Mouse (Mus musculus) forebrain, postnatal 0 days (tissue): ENCODE results near the gene Scyl1. TPM values are rescaled to one million over a fixed set of nuclear protein-coding genes. Genes with fewer than 3 reads are reported as not detected.

Source experiments
- ATAC-seq: fragments of 200-750 bp; cut with Nextera tagmentation; 2 replicates; pipeline ENCODE4 v1.8.0; 2017; ENCODE audit warnings: mild to moderate bottlenecking, moderate library complexity
- DNase-seq: peaks from one replicate; pipeline ENCODE4 v3.0.0-alpha.2; 2015
- H3K27ac ChIP-seq: fragments of 300-500 bp; sonication (generic); 2 replicates; pipeline ENCODE4 v1.5.1; 2014; ENCODE audit warnings: low read depth, mild to moderate bottlenecking, antibody characterized with exemption, low read length, moderate library complexity, mixed read lengths
- H3K27me3 ChIP-seq: fragments of 300-500 bp; sonication (generic); 2 replicates; pipeline ENCODE4 v1.6.1; 2014; ENCODE audit warnings: mild to moderate bottlenecking, low read length, mixed read lengths; ENCODE audit not compliant: insufficient read depth
- H3K36me3 ChIP-seq: fragments of 300-500 bp; sonication (generic); 2 replicates; pipeline ENCODE4 v1.6.1; 2014; ENCODE audit warnings: mild to moderate bottlenecking, moderate library complexity; ENCODE audit not compliant: insufficient read depth
- H3K4me1 ChIP-seq: fragments of 300-500 bp; sonication (generic); 2 replicates; pipeline ENCODE4 v1.6.1; 2014; ENCODE audit warnings: antibody characterized with exemption; ENCODE audit not compliant: insufficient read depth
- H3K4me2 ChIP-seq: fragments of 300-500 bp; sonication (generic); 2 replicates; pipeline ENCODE4 v1.6.1; 2014; ENCODE audit warnings: low read depth, mild to moderate bottlenecking, moderate library complexity
- H3K4me3 ChIP-seq: fragments of 300-500 bp; sonication (generic); 2 replicates; pipeline ENCODE4 v1.5.1; 2014; ENCODE audit warnings: low read depth, low read length, mixed read lengths
- H3K9ac ChIP-seq: fragments of 300-500 bp; sonication (generic); 2 replicates; pipeline ENCODE4 v1.6.1; 2014; ENCODE audit warnings: mild to moderate bottlenecking
- H3K9me3 ChIP-seq: fragments of 300-500 bp; sonication (generic); 2 replicates; pipeline ENCODE4 v1.6.1; 2016; ENCODE audit warnings: low read length
- CTCF ChIP-seq: sonication (generic); IDR thresholded peaks from 2 replicates; pipeline ENCODE4 v1.5.1; 2016; ENCODE audit warnings: antibody characterized with exemption, control low read depth, low read depth
- WGBS: fragments of 180-500 bp; shearing (Covaris S2); extraction: QIAGEN DNeasy Blood & Tissue Kit; methylation state at CpG from one replicate; pipeline ENCODE4 v1.1.7; 2014; 5-methylcytosine and 5-hydroxymethylcytosine counted together
- polyA plus RNA-seq: library from polyadenylated mRNA; unstranded; fragments of >200 nt; fragmentation: Nextera tagmentation; extraction: Ambion mirVana; gene quantifications from 2 replicates; pipeline ENCODE4 v1.2.1, GENCODE M21; 2015
- total RNA-seq: library from RNA; depleted of rRNA; stranded (reverse); fragments of >200 nt; gene quantifications from 2 replicates; pipeline ENCODE4 v1.2.3, GENCODE M21; 2014

Gene Scyl1
- total and polyA plus RNA-seq, 2 experiments from 2014 or later = 68.8 to 98.1 TPM

DNA sequence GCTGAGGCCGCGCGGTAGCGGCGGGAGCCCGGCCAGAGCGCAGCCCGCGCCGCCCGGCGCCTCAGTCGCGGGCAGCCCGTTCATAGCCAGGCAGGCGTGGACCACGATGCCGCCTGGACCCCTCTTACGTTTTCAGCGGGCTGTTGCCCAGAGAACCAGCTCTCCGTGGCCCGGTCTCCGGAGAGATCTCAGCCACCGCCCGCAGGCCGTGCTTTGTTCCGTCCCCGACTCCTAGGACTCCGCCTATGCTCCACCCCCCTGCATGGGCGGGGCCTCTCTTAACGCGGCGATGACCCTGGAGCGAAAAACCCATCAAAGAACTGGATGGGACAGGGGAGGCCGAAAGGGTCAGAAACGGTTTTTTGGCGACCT is 41.8 kb downstream of the Scyl1 start, which contains the start of gene Fam89b:
Gene Fam89b (minus strand): TSS at position 210 of the 372 bp plus-strand sequence.
- Histone ChIP-seq H3K4me2 (peak within 1 kb of the TSS; percentile 99), H3K4me3 (peak within 1 kb of the TSS; percentile 97), H3K27ac (peak within 1 kb of the TSS; percentile 96), H3K9me3 (no peaks in the 10 kb centered on the region), H3K36me3 (peaks cover 9% of the 10 kb centered on the region), H3K9ac (peak within 1 kb of the TSS; percentile 99), H3K4me1 (peaks cover 34% of the 10 kb centered on the region), H3K27me3 (no peaks in the 10 kb centered on the region)
- no peak for TF ChIP-seq CTCF
- peak; percentile 88 for ATAC-seq
- under 1% methylated on average over 37 of the region's 37 CpGs for WGBS
- DNase-seq = peak; percentile 88

DNA sequence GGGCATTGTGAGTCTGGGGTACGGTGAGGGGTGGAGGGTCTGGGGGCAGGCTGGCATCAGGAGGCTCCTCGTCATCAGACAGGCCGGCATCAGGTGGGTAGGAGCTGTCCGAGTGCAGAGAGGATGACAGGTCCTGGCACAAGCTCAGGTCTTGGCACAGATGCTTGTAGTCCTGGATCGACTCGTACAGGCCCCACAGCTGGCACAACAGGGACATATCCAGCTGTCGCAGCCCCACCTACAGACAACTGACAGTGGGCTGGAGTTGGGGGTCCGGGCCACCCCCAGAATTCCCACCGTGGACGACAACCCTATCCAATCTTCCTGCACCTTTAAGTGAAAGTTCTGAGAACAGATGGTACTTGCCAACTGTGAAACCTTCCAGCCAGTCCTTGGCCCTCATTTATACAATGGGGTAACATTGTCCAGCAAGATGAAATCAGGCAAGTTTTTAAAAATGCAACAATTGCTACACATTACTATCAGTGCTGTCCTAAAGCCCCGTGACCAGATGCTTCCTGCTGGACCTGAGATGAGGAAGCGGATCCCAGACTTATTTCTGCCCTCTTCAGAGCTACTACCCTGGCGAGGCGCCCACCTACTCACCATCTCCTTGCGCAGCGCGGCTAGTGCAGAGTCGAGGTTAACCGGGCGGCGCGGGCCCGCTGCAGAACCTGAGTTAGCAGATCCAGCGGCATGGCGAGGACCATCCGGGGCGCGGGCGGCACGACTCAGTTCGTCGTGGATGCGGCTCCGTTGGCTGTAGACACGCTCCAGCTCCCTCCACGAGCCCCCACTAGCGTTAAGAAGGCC is 42.4 kb downstream of the Scyl1 start:
- TF ChIP-seq CTCF = no peak
- Histone ChIP-seq H3K9me3 (no peaks in the 10 kb centered on the region), H3K27ac (peak overlapping the region; percentile 96), H3K4me1 (peaks cover 34% of the 10 kb centered on the region), H3K4me2 (peak overlapping the region; percentile 99), H3K36me3 (peaks cover 15% of the 10 kb centered on the region), H3K27me3 (no peaks in the 10 kb centered on the region), H3K4me3 (peak overlapping the region; percentile 97), H3K9ac (peak overlapping the region; percentile 99)
- peak; percentile 79 for DNase-seq
- ATAC-seq = peak; percentile 44
- 5% methylated on average over 37 of the region's 37 CpGs for WGBS

DNA sequence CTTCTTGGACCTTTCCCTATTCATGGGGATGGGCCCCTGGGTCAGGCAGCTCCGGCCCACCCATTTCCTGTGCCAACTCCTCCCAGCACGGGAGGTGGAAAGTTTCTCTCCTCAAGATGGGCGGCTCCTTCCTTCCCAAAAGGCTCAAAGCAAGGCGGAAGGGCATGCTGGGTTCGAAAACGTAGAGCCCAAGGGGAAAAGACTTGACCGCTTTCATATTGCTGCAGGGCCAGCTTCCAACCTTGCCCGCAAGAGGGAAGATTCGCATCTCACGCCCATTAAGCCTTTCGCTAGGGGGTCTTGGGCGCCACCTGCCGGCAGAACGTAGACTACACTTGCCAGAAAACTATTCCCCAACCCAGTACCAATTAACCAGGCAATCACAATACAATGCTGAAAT is 43.5 kb downstream of the Scyl1 start:
- WGBS = 4% methylated on average over 14 of the region's 14 CpGs
- Histone ChIP-seq H3K27me3 (no peaks in the 10 kb centered on the region), H3K27ac (no peak overlapping the region; the same call in 1 of the 2 replicates), H3K36me3 (peaks cover 16% of the 10 kb centered on the region), H3K4me2 (peak overlapping the region; percentile 99), H3K9me3 (no peaks in the 10 kb centered on the region), H3K4me3 (peak overlapping the region; percentile 97), H3K9ac (peak overlapping the region; percentile 99), H3K4me1 (peaks cover 34% of the 10 kb centered on the region)
- DNase-seq (peak; percentile 90), ATAC-seq (peak; percentile 34; the same call in 1 of the 2 replicates)
- TF ChIP-seq CTCF = peak; percentile 99

DNA sequence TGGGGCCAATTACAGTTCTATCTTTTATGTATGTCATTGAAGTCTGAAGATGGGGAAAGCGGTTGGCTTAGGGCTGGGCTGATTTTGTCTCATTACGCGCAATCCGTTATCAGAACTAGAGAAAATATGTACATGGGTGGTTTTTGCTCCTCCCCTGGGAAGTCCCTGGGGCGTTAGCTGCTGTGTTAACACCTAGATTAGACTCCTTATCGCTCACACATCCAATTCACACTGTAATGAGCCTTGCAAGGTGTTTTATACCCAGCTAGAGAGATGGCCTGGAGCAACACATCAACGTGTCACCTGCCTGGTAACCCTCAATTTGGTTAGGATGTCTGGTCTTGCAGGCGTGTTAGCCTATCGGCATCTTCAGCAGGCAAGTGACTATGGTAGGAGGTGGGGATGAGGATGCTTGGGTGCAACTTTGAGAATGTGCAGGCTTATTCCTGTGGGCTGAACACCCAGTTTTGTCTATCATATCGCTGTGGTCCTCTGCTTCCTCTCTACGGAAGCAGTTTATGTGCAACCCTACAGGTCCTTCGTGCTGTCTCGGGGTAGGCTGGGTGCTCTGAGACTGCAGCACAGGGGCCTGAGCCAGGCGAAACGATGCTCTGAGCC is 44.1 kb downstream of the Scyl1 start:
- Histone ChIP-seq H3K27ac (no peak overlapping the region), H3K4me2 (peak overlapping the region; percentile 99), H3K4me1 (peaks cover 34% of the 10 kb centered on the region), H3K36me3 (peaks cover 19% of the 10 kb centered on the region), H3K27me3 (no peaks in the 10 kb centered on the region), H3K9me3 (no peaks in the 10 kb centered on the region), H3K9ac (peak overlapping the region; percentile 99), H3K4me3 (peak overlapping the region; percentile 97)
- no peak for TF ChIP-seq CTCF
- no peak for DNase-seq
- 73% methylated on average over 15 of the region's 15 CpGs for WGBS
- no peak for ATAC-seq

DNA sequence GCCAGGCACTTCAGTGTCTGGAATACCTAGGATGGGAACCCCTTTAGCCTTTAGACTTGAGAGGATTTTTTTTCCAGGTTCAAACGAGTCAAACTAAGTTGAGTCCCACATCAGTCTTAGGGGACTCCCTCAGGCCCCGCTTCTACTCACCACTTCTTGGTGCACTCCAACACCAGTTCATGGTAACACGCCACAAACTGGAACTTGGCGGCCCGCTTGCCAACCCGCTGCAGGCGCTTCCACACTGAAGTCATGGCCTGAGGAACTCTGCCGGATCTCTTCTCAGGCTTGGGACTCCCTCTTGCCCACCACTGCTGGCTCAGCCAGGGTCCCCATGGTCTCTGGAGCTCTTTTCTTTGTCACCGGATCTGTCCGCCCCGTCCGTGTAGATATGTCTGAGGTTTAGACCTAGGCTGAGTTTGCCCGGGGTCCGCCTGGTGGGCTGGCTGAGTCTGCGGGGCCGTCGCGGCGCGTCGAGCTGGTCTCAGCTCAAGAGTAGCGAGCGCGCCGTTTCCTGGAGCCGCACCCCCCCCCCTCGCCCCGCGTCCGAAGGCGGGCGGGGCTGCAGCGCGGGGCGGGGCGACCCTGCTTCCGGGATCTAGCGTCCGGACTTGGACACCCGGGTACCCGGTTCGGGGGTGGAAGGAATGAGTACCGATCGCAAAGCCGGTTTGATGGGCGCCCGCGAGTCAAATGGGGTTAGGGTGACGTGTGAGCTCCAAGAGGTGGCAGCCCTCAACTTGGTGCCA is 45.3 kb downstream of the Scyl1 start, which contains the start of gene Ehbp1l1:
Gene Ehbp1l1 (minus strand): TSS at position 551 of the 749 bp plus-strand sequence.
- Histone ChIP-seq H3K27ac (no peak within 1 kb of the TSS), H3K36me3 (peaks cover 30% of the 10 kb centered on the region), H3K4me3 (peak within 1 kb of the TSS; percentile 29), H3K9me3 (no peaks in the 10 kb centered on the region), H3K27me3 (no peaks in the 10 kb centered on the region), H3K9ac (peak within 1 kb of the TSS; percentile 39), H3K4me1 (peaks cover 33% of the 10 kb centered on the region), H3K4me2 (peak within 1 kb of the TSS; percentile 99)
- no peak for TF ChIP-seq CTCF
- WGBS = 16% methylated on average over 46 of the region's 49 CpGs
- DNase-seq (no peak), ATAC-seq (no peak)

DNA sequence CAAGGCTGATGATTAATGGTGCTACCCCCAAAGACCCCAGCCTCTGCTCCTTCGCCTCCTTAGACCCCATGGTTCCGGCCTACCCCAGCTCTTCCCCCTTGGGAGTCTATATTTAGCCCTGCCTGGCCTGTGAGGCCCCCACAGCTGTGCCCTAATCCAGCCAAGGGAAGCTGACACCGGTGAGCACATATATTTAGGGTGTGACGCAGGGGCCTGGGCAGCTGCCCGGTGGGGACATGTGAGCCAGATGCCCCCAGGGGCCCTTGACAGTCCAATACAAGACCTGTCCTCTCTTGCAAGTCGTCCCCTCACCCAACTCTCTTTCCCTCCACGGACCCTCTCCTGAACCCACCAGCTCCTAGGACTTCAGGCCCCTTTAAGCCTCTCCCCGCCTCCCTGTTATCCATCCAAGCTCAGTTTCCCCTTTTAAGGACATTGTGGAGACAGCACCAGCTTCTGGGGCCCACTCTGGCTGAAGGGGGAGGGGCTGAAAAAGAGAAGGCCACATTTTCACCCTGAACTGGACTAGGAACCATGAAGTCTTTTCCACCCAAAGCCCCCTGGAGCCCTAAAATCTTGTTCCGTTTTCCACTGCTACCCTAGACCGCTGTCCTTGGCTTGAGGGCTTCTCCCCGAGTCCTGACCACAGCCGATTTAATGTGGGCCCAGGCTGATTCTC is 46.1 kb downstream of the Scyl1 start:
- peak overlapping the region; percentile 99 for H3K4me2 ChIP-seq
- no peak for ATAC-seq
- no peak overlapping the region for H3K4me3 ChIP-seq
- TF ChIP-seq CTCF = no peak
- H3K9ac ChIP-seq = peak overlapping the region; percentile 22; the same call in 1 of the 2 replicates
- no peak overlapping the region for H3K27ac ChIP-seq
- H3K9me3 ChIP-seq = no peaks in the 10 kb centered on the region
- WGBS = 85% methylated on average over 12 of the region's 12 CpGs
- no peak for DNase-seq
- no peaks in the 10 kb centered on the region for H3K27me3 ChIP-seq
- peaks cover 38% of the 10 kb centered on the region for H3K36me3 ChIP-seq
- H3K4me1 ChIP-seq = peaks cover 27% of the 10 kb centered on the region
